13 mouse cellular contexts compared by ENCODE assay signal in the genomic region with DNA sequence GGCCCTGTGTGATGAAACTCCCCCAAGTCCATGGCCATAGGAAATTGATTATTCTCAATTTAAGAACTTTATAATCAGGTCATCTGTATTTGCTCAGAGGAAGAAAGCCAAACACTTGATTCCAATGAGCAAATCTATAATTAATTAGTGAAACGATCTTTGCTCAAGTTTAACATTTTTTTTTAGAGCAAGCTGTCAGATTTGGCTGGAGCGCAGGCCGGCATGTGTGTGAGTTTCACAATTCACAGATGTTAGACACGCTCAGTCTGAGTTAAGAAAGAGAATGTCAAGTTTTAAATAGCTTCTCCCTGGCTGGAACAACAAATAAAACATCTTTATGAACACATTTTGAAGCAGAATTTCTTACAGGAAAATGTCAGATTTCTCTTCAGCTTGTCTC. TPM values are rescaled to one million over a fixed set of nuclear protein-coding genes. Genes with fewer than 3 reads are reported as not detected.
DNase-seq lines count a peak whose midpoint lies in the region; ATAC-seq and TF ChIP-seq lines count a peak whose summit lies in the region.
"Had no signal": no experiment of that assay in that cellular context is flagged by ENCODE, and none has a peak within 500 bp of the region (broad histone marks: within the 10 kb centered on the region; RNA-seq: fewer than 3 reads in every experiment).

No protein-coding gene starts in this region.

- no peaks in the 10 kb centered on the region for H3K9me3 ChIP-seq in forebrain, postnatal 0 days (ENCODE audit: low read length)
- H3K9me3 ChIP-seq in forebrain, embryonic 13.5 days (replicated peaks) = no peaks in the 10 kb centered on the region
- no peaks in the 10 kb centered on the region for H3K9me3 ChIP-seq in kidney, embryonic 14.5 days (ENCODE audit: control insufficient read depth, low read length)
- H3K9me3 ChIP-seq: neural tube, embryonic 12.5 days had no signal

- H3K9ac ChIP-seq in forebrain, postnatal 0 days = no peak overlapping the region
- H3K9ac ChIP-seq in forebrain, embryonic 13.5 days = no peak overlapping the region
- H3K9ac ChIP-seq in kidney, embryonic 14.5 days (ENCODE audit: low read depth, low read length) = no peak overlapping the region
- H3K9ac ChIP-seq: neural tube, embryonic 12.5 days had no signal

- H3K27me3 ChIP-seq in forebrain, postnatal 0 days (ENCODE audit: insufficient read depth, low read length) = no peaks in the 10 kb centered on the region
- no peaks in the 10 kb centered on the region for H3K27me3 ChIP-seq in forebrain, embryonic 13.5 days
- no peaks in the 10 kb centered on the region for H3K27me3 ChIP-seq in kidney, embryonic 14.5 days (ENCODE audit: control insufficient read depth, insufficient read depth, low read length)
- H3K27me3 ChIP-seq: neural tube, embryonic 12.5 days had no signal

- H3K36me3 ChIP-seq in forebrain, postnatal 0 days (ENCODE audit: insufficient read depth) = no peaks in the 10 kb centered on the region
- no peaks in the 10 kb centered on the region for H3K36me3 ChIP-seq in forebrain, embryonic 13.5 days (ENCODE audit: poor library complexity, severe bottlenecking)
- no peaks in the 10 kb centered on the region for H3K36me3 ChIP-seq in kidney, embryonic 14.5 days (ENCODE audit: control insufficient read depth, insufficient read depth, low read length)
- H3K36me3 ChIP-seq: neural tube, embryonic 12.5 days had no signal

- peak; percentile 62 for ATAC-seq in forebrain, postnatal 0 days
- ATAC-seq in forebrain, embryonic 13.5 days = no peak
- ATAC-seq in kidney, embryonic 14.5 days (ENCODE audit: low FRiP score, low TSS enrichment) = no peak

- 56% methylated on average over 4 of the region's 4 CpGs for WGBS in forebrain, postnatal 0 days
- WGBS in forebrain, embryonic 13.5 days = 78% methylated on average over 4 of the region's 4 CpGs
- WGBS in kidney, embryonic 14.5 days = 79% methylated on average over 4 of the region's 4 CpGs

- H3K4me3 ChIP-seq in forebrain, postnatal 0 days (ENCODE audit: low read depth, low read length) = no peak overlapping the region
- no peak overlapping the region for H3K4me3 ChIP-seq in forebrain, embryonic 13.5 days
- H3K4me3 ChIP-seq in kidney, embryonic 14.5 days (ENCODE audit: low read length) = no peak overlapping the region
- H3K4me3 ChIP-seq: neural tube, embryonic 12.5 days had no signal

- peak; percentile 66 for DNase-seq in forebrain, postnatal 0 days
- DNase-seq in kidney, postnatal 4 days = peak; percentile 6 to 14
- peak; percentile 60 to 71 for DNase-seq in layer of hippocampus, adult 8-10 months (ENCODE audit: low spot score in 2 of 2)
- peak; percentile 45 for DNase-seq in right cerebral cortex, postnatal 10 days (ENCODE audit: low spot score in 2 of 2)
- DNase-seq in adrenal gland, postnatal 10 days = no peak
- DNase-seq in spleen, postnatal 36 days (ENCODE audit: low spot score in 2 of 2) = no peak
- DNase-seq: cerebellum, postnatal 36 days; kidney, postnatal 14 days; spleen, adult 18-20 months had no signal

- H3K4me2 ChIP-seq in forebrain, postnatal 0 days (ENCODE audit: low read depth) = no peak overlapping the region
- H3K4me2 ChIP-seq in forebrain, embryonic 13.5 days = no peak overlapping the region
- no peak overlapping the region for H3K4me2 ChIP-seq in kidney, embryonic 14.5 days (replicated peaks; ENCODE audit: low read depth, low read length)
- H3K4me2 ChIP-seq: midbrain, embryonic 11.5 days; neural tube, embryonic 12.5 days had no signal

- H3K27ac ChIP-seq in forebrain, postnatal 0 days (ENCODE audit: low read depth, low read length) = no peak overlapping the region
- no peak overlapping the region for H3K27ac ChIP-seq in forebrain, embryonic 13.5 days
- no peak overlapping the region for H3K27ac ChIP-seq in kidney, embryonic 14.5 days (ENCODE audit: low read depth, low read length)
- H3K27ac ChIP-seq: neural tube, embryonic 12.5 days had no signal

- no peak for TF ChIP-seq CTCF in forebrain, postnatal 0 days (IDR thresholded peaks at IDR 0.05; ENCODE audit: low read depth)

- H3K4me1 ChIP-seq in forebrain, postnatal 0 days (ENCODE audit: insufficient read depth) = no peaks in the 10 kb centered on the region
- no peaks in the 10 kb centered on the region for H3K4me1 ChIP-seq in forebrain, embryonic 13.5 days
- H3K4me1 ChIP-seq in kidney, embryonic 14.5 days (ENCODE audit: control insufficient read depth, insufficient read depth, low read length) = no peaks in the 10 kb centered on the region
- H3K4me1 ChIP-seq: neural tube, embryonic 12.5 days had no signal

RNA-seq across cellular contexts. Expression of a gene that starts 1.0 kb away (rescaled TPM):
- 0.14 and 0.23 TPM in 2 replicates for total RNA-seq in forebrain, postnatal 0 days (2014; rRNA removed)
- 0.15 and 0.23 TPM in 2 replicates for polyA plus RNA-seq in forebrain, postnatal 0 days (2015; fragmentation: Nextera tagmentation; extraction: Ambion mirVana)
- polyA plus RNA-seq in forebrain, embryonic 13.5 days (2015; fragmentation: Nextera tagmentation; extraction: Ambion mirVana) = 0.12 and 0.16 TPM in 2 replicates
- polyA plus RNA-seq in kidney, embryonic 14.5 days (2014; fragmentation: Nextera tagmentation; extraction: Ambion mirVana) = 0.20 and 0.83 TPM in 2 replicates
- total RNA-seq in layer of hippocampus, adult 8-10 months (2022) = 1 to 10 TPM; 1.1 to 1.7 (median 1.2) TPM
- under 1 TPM; 0.30 to 0.67 TPM for total RNA-seq in adrenal gland, postnatal 10 days (2021)

Comparison
In these comparisons a context has a peak if more than half of its experiments do, and no peak if none do; other contexts are left out.
1. DNase-seq: peak in forebrain, postnatal 0 days (single experiment), kidney, postnatal 4 days (2 of 2), layer of hippocampus, adult 8-10 months (2 of 2) and right cerebral cortex, postnatal 10 days (2 of 2); none in adrenal gland, postnatal 10 days (single experiment) and spleen, postnatal 36 days (0 of 2).